In genomic region chr9:84399481-84399880, GRCm38 (mm10) we compare ENCODE assay signal across 25 mouse cellular contexts.
DNase-seq lines count a peak whose midpoint lies in the region; ATAC-seq and TF ChIP-seq lines count a peak whose summit lies in the region.
"Had no signal": no experiment of that assay in that cellular context is flagged by ENCODE, and none has a peak within 500 bp of the region (broad histone marks: within the 10 kb centered on the region; RNA-seq: fewer than 3 reads in every experiment).

No protein-coding gene starts in this region.

- no peaks in the 10 kb centered on the region for H3K27me3 ChIP-seq in kidney, postnatal 0 days (ENCODE audit: insufficient read depth, low read length)
- no peaks in the 10 kb centered on the region for H3K27me3 ChIP-seq in embryonic facial prominence, embryonic 11.5 days (ENCODE audit: control insufficient read depth, insufficient read depth, low read length)
- H3K27me3 ChIP-seq in hindbrain, postnatal 0 days (ENCODE audit: insufficient read depth, low read length), result no peaks in the 10 kb centered on the region
- H3K27me3 ChIP-seq: embryonic facial prominence, embryonic 13.5 days; forebrain, embryonic 13.5 days; hindbrain, embryonic 12.5 days had no signal

- no peak overlapping the region for H3K4me3 ChIP-seq in kidney, postnatal 0 days (replicated peaks; ENCODE audit: low read depth, low read length)
- H3K4me3 ChIP-seq in embryonic facial prominence, embryonic 11.5 days (ENCODE audit: low read depth, low read length), result no peak overlapping the region
- H3K4me3 ChIP-seq in hindbrain, postnatal 0 days (ENCODE audit: low read length), result no peak overlapping the region
- H3K4me3 ChIP-seq: embryonic facial prominence, embryonic 13.5 days; forebrain, embryonic 13.5 days; gastrocnemius, adult 2 months; heart, embryonic 10.5 days; hindbrain, embryonic 12.5 days had no signal

- H3K4me2 ChIP-seq in kidney, postnatal 0 days (ENCODE audit: low read length), result no peak overlapping the region
- no peak overlapping the region for H3K4me2 ChIP-seq in embryonic facial prominence, embryonic 11.5 days (ENCODE audit: low read depth, low read length)
- no peak overlapping the region for H3K4me2 ChIP-seq in hindbrain, postnatal 0 days (ENCODE audit: low read depth, low read length)
- H3K4me2 ChIP-seq: embryonic facial prominence, embryonic 13.5 days; forebrain, embryonic 13.5 days; hindbrain, embryonic 12.5 days had no signal

- H3K27ac ChIP-seq in kidney, postnatal 0 days, result no peak overlapping the region
- no peak overlapping the region for H3K27ac ChIP-seq in embryonic facial prominence, embryonic 11.5 days (replicated peaks; ENCODE audit: low read depth, low read length)
- no peak overlapping the region for H3K27ac ChIP-seq in hindbrain, postnatal 0 days
- H3K27ac ChIP-seq: embryonic facial prominence, embryonic 13.5 days; forebrain, embryonic 13.5 days; gastrocnemius, adult 2 months; heart, embryonic 10.5 days; hindbrain, embryonic 12.5 days had no signal

- H3K36me3 ChIP-seq in kidney, postnatal 0 days (ENCODE audit: insufficient read depth, low read length), result no peaks in the 10 kb centered on the region
- H3K36me3 ChIP-seq in embryonic facial prominence, embryonic 11.5 days (replicated peaks; ENCODE audit: control insufficient read depth, insufficient read depth, low read depth, low read length), result no peaks in the 10 kb centered on the region
- no peaks in the 10 kb centered on the region for H3K36me3 ChIP-seq in hindbrain, postnatal 0 days (ENCODE audit: insufficient read depth, low read length)
- H3K36me3 ChIP-seq: embryonic facial prominence, embryonic 13.5 days; G1E; heart, embryonic 10.5 days; hindbrain, embryonic 12.5 days had no signal

- WGBS in kidney, postnatal 0 days, result 30% methylated on average over 3 of the region's 3 CpGs
- 46% methylated on average over 3 of the region's 3 CpGs for WGBS in embryonic facial prominence, embryonic 11.5 days
- WGBS in hindbrain, postnatal 0 days, result 84% methylated on average over 3 of the region's 3 CpGs

- TF ChIP-seq CTCF in kidney, postnatal 0 days (IDR thresholded peaks at IDR 0.05; ENCODE audit: low read depth), result no peak
- TF ChIP-seq CTCF in hindbrain, postnatal 0 days (IDR thresholded peaks at IDR 0.05; ENCODE audit: low read depth), result no peak

- DNase-seq in embryo, embryonic 10 days (ENCODE audit: low spot score), result peak; percentile 11
- no peak for DNase-seq in embryo, embryonic 9.5 days (ENCODE audit: extremely low spot score)
- peak; percentile 47 for DNase-seq in kidney, postnatal 0 days (ENCODE audit: low spot score)
- no peak for DNase-seq in kidney, adult 11 months
- DNase-seq in embryonic facial prominence, embryonic 11.5 days (ENCODE audit: low spot score), result peak; percentile 50
- DNase-seq in thymus, postnatal 36 days, result no peak
- DNase-seq in hindbrain, postnatal 0 days (ENCODE audit: low spot score), result no peak
- DNase-seq: adrenal gland, postnatal 10 days; B cell, adult 2 months; cerebellum, adult 11 months; cerebellum, adult 8-10 months; cerebellum, postnatal 14 days; forebrain, postnatal 0 days; gastrocnemius, adult 2 months; gastrocnemius, postnatal 25 days; heart, adult 11 months; heart, postnatal 10 days; heart, postnatal 4 days had no signal

- H3K4me1 ChIP-seq in kidney, postnatal 0 days (replicated peaks; ENCODE audit: insufficient read depth, low read length), result no peaks in the 10 kb centered on the region
- H3K4me1 ChIP-seq in embryonic facial prominence, embryonic 11.5 days (ENCODE audit: control insufficient read depth, insufficient read depth, low read length), result no peaks in the 10 kb centered on the region
- no peaks in the 10 kb centered on the region for H3K4me1 ChIP-seq in hindbrain, postnatal 0 days (ENCODE audit: insufficient read depth, low read length)
- H3K4me1 ChIP-seq: embryonic facial prominence, embryonic 13.5 days; forebrain, embryonic 13.5 days; heart, embryonic 10.5 days; hindbrain, embryonic 12.5 days had no signal

- ATAC-seq in kidney, postnatal 0 days (replicated peaks; ENCODE audit: low FRiP score, low read depth), result no peak
- ATAC-seq in embryonic facial prominence, embryonic 11.5 days (replicated peaks; ENCODE audit: insufficient number of reproducible peaks, low FRiP score, low TSS enrichment, low read depth), result no peak
- ATAC-seq in hindbrain, postnatal 0 days, result no peak
- ATAC-seq: CD4-positive, CD25-positive, alpha-beta regulatory T cell, adult 4 months; forebrain, embryonic 13.5 days; forebrain, postnatal 0 days; hindbrain, embryonic 16.5 days had no signal

- H3K9me3 ChIP-seq in kidney, postnatal 0 days (replicated peaks; ENCODE audit: low read length), result no peaks in the 10 kb centered on the region
- H3K9me3 ChIP-seq in embryonic facial prominence, embryonic 11.5 days (replicated peaks; ENCODE audit: control insufficient read depth, low read length), result no peaks in the 10 kb centered on the region
- H3K9me3 ChIP-seq in hindbrain, postnatal 0 days (ENCODE audit: low read length), result no peaks in the 10 kb centered on the region
- H3K9me3 ChIP-seq: embryonic facial prominence, embryonic 13.5 days; forebrain, embryonic 13.5 days; G1E; heart, embryonic 10.5 days; hindbrain, embryonic 12.5 days had no signal

- H3K9ac ChIP-seq in kidney, postnatal 0 days (ENCODE audit: low read depth, low read length), result no peak overlapping the region
- H3K9ac ChIP-seq in embryonic facial prominence, embryonic 11.5 days (replicated peaks; ENCODE audit: low read length), result no peak overlapping the region
- no peak overlapping the region for H3K9ac ChIP-seq in hindbrain, postnatal 0 days (replicated peaks; ENCODE audit: low read length)
- H3K9ac ChIP-seq: embryonic facial prominence, embryonic 13.5 days; forebrain, embryonic 13.5 days; forebrain, postnatal 0 days; hindbrain, embryonic 12.5 days had no signal

Comparison
In these comparisons a context has a peak if more than half of its experiments do, and no peak if none do; other contexts are left out.
1. DNase-seq: peak in embryo, embryonic 10 days (single experiment), kidney, postnatal 0 days (single experiment) and embryonic facial prominence, embryonic 11.5 days (single experiment); none in embryo, embryonic 9.5 days (single experiment), kidney, adult 11 months (single experiment), thymus, postnatal 36 days (0 of 2) and hindbrain, postnatal 0 days (single experiment).